Mouse (Mus musculus): Measurements from ENCODE around the gene Rassf3. TPM values are rescaled to one million over a fixed set of nuclear protein-coding genes. Genes with fewer than 3 reads are reported as not detected.

The Rassf3 gene
- polyA plus RNA-seq, 2 experiments from 2014 or later: 5.7 to 7.0 TPM

DNA sequence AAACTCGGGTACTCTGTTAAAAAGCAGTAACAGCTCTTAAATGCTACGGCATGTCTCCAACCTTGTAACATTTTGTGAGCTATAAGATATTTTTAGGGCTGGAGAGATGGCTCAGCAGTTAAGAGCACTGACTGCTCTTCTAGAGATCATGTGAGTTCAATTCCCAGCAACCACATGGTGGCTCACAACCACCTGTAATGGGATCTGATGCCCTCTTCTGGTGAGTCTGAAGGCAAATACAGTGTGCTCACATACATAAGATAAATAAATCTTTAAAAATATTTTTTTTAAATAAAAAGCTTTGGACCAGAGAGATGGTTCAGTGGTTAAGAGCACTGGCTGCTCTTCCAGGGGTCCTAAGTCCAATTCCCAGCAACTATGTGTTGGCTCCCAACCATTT lies 115.8 kb downstream of the Rassf3 start:
- no peak for ATAC-seq

Other genes with a start within 250 kb of the Rassf3 start
- 1 to 10 TPM; 5.0 to 5.7 TPM for gene Tbc1d30, start 125.1 kb downstream of the Rassf3 start, polyA plus RNA-seq (2017; shearing (Covaris generic))
- gene Gns, start 111.3 kb downstream of the Rassf3 start, polyA plus RNA-seq (2017; shearing (Covaris generic)): 1 to 10 TPM; 7.2 to 9.1 TPM
- 10 to 100 TPM; 69.4 to 74.8 TPM for gene Tbk1, start 110.4 kb upstream of the Rassf3 start, polyA plus RNA-seq (2017; shearing (Covaris generic))
- 10 to 100 TPM; 14.2 to 17.9 TPM for gene Xpot, start 150.0 kb upstream of the Rassf3 start, polyA plus RNA-seq (2017; shearing (Covaris generic))
- under 1 TPM; 0.29 to 0.41 TPM for gene D930020B18Rik, start 165.2 kb upstream of the Rassf3 start, polyA plus RNA-seq (2017; shearing (Covaris generic))

Data from activated CD4-positive, CD25-positive, alpha-beta regulatory T cell, adult 4 months (primary cell).